Mouse (Mus musculus) G1E (cell line): ENCODE results near the gene Ncor2.

ENCODE experiments used
- CTCF ChIP-seq: IDR thresholded peaks from 2 replicates; pipeline ENCODE4 v1.5.1; 2012; ENCODE audit warnings: low read depth, low read length, inconsistent platforms, mixed read lengths
- GATA1 ChIP-seq: IDR thresholded peaks from 2 replicates; pipeline ENCODE4 v1.6.1; 2012; ENCODE audit warnings: borderline replicate concordance, low read length, inconsistent platforms, mixed read lengths
- GATA2 ChIP-seq: IDR thresholded peaks from 2 replicates; pipeline ENCODE4 v1.6.1; 2012; ENCODE audit warnings: low read depth, low read length, inconsistent platforms, borderline replicate concordance
- POLR2AphosphoS5 ChIP-seq: IDR thresholded peaks from 2 replicates; pipeline ENCODE4 v1.6.1; 2012; ENCODE audit warnings: low read depth, low read length, inconsistent platforms; ENCODE audit not compliant: insufficient replicate concordance
- TAL1 ChIP-seq: conservative IDR thresholded peaks from 2 replicates; pipeline ENCODE4 v1.6.1; 2012; ENCODE audit warnings: low read depth, low read length, inconsistent platforms, mixed read lengths

GRCm38 (mm10) chr5:125196054-125196453 is 17.0 kb upstream of the Ncor2 start:
- TF ChIP-seq GATA1 (no peak), CTCF (no peak), POLR2AphosphoS5 (no peak), TAL1 (no peak), GATA2 (no peak)
